Mouse (Mus musculus) heart, postnatal 25 days (tissue): ENCODE measurements around the gene Gls2. TPM values are rescaled to one million over a fixed set of nuclear protein-coding genes. Genes with fewer than 3 reads are reported as not detected.

Experiments
- total RNA-seq, 2 experiments: library from RNA; stranded (reverse); gene quantifications; 2 replicates each; pipeline ENCODE4 v1.2.3; 2021

Gene Gls2
- total RNA-seq, 2 experiments from 2014 or later: 0.94 to 1.1 TPM

Other genes starting within 250 kb of the Gls2 start
- gene Hsd17b6, start 186.8 kb upstream of the Gls2 start, total RNA-seq: not detected
- 1 to 10 TPM; 2.1 to 2.2 TPM for gene Prim1, start 179.3 kb upstream of the Gls2 start, total RNA-seq
- gene Naca, start 158.9 kb upstream of the Gls2 start, total RNA-seq: 100 to 1,000 TPM; 502 to 533 TPM
- 10 to 100 TPM; 77.8 to 89.3 TPM for gene Ptges3, start 135.5 kb upstream of the Gls2 start, total RNA-seq
- 1,000 to 10,000 TPM; 9,293 to 9,309 TPM for gene Atp5b, start 111.2 kb upstream of the Gls2 start, total RNA-seq
- gene Baz2a, start 102.9 kb upstream of the Gls2 start, total RNA-seq: 10 to 100 TPM; 20.0 to 24.4 TPM
- 10 to 100 TPM; 82.2 to 88.4 TPM for gene Rbms2, start 14.2 kb upstream of the Gls2 start, total RNA-seq
- 10 to 100 TPM; 42.8 to 45.5 TPM for gene Spryd4, start 17.4 kb downstream of the Gls2 start, total RNA-seq
- gene Mip, start 31.4 kb downstream of the Gls2 start, total RNA-seq: not detected
- gene Timeless, start 37.6 kb downstream of the Gls2 start, total RNA-seq: 1 to 10 TPM; 7.7 to 8.8 TPM
- under 1 TPM in 1 of 2 experiments, not detected in 1; 0.18 TPM for gene Apon, start 59.6 kb downstream of the Gls2 start, total RNA-seq
- not detected for gene Apof, start 74.2 kb downstream of the Gls2 start, total RNA-seq
- 10 to 100 TPM; 11.7 to 12.3 TPM for gene Stat2, start 76.1 kb downstream of the Gls2 start, total RNA-seq
- gene Il23a, start 104.3 kb downstream of the Gls2 start, total RNA-seq: under 1 TPM in 1 of 2 experiments, not detected in 1; 0.18 TPM
- gene Pan2, start 108.9 kb downstream of the Gls2 start, total RNA-seq: 1 to 10 TPM; 8.2 to 9.4 TPM
- 10 to 100 TPM; 58.9 to 62.5 TPM for gene Cnpy2, start 128.0 kb downstream of the Gls2 start, total RNA-seq
- gene Cs, start 143.3 kb downstream of the Gls2 start, total RNA-seq: 1,000 to 10,000 TPM; 1,194 to 1,233 TPM
- 100 to 1,000 TPM; 272 to 314 TPM for gene Coq10a, start 174.5 kb downstream of the Gls2 start, total RNA-seq
- gene Ankrd52, start 182.7 kb downstream of the Gls2 start, total RNA-seq: 10 to 100 TPM; 43.7 to 51.0 TPM
- gene Slc39a5, start 206.8 kb downstream of the Gls2 start, total RNA-seq: not detected
- 10 to 100 TPM; 44.4 to 46.8 TPM for gene Nabp2, start 217.0 kb downstream of the Gls2 start, total RNA-seq
- gene Rnf41, start 217.2 kb downstream of the Gls2 start, total RNA-seq: 10 to 100 TPM; 16.0 to 16.5 TPM